Mouse (Mus musculus): Measurements from ENCODE around the gene Rassf7.

Rassf7 gene

DNA sequence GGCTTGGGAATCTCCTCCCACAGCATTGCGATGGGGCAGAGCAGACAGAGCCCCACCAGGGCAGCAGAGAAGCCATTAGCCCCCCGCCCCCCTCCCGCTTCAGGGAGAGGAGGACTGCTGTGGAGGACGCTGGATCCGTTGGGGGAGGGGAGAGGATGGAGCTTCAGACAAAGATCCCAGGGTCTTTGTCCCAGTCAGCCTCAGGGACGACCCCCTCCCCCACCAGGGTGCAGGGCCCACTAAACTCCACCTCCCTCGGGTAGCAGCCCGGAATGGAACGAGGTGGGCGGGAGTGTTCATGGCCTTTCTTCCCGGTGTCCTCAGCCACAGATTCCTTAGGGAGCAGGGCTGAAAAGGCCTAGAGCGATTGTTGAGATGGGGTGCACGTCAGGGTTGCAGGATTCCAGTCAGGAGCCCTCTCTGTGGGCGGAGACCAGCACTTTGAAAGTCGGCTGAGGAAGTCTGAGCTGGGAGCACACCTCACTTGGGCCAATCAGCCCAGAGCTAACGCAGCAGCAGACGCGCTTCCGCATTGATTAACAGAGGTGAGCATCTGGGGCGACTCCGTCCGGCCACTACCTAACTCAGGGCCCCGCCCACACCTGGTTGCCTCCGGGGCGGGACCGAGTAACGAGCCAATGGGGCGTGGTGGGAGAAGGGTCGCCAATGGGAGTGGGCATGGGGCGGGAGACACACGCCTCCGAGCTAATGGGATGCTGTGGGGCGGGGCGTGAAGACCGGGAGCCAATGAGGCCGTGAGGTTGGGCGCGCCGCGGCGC is at the start of gene Rassf7:
Rassf7 (plus strand) TSS at position 760 of the 779 bp plus-strand sequence.
- DNase-seq (ENCODE audit: low read depth, low spot score): peak; percentile 89

DNA sequence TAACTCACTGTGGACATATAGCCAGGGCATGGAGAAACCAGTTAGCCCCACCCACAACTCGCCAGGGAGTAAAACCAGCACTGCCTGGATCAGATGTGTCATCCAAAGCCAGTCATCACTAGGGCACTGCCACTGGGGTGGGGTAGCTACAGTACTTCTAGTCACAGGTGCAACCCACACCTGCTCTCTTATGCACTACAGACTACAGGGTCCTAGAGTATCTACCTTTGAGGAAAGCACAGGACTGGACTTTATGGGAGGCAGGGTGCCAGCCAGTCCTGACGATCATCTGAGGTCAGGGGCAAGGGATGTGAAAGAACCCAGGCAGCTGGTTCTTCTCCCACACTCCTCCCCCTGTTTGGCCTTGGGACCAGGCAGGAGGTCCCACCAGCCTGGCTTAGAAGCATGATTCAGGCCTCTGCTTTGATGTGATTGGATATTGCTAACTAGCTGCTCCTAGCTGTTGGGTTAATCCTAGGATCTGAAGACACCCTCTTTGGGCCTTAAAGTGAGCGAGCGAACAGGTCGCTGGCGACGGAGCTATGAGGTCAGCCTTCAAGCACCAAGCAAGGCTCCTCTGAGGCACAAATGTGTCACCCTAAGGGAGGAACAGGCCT is 47.7 kb upstream of the Rassf7 start:
- DNase-seq (ENCODE audit: low read depth, low spot score): peak; percentile 85

DNA sequence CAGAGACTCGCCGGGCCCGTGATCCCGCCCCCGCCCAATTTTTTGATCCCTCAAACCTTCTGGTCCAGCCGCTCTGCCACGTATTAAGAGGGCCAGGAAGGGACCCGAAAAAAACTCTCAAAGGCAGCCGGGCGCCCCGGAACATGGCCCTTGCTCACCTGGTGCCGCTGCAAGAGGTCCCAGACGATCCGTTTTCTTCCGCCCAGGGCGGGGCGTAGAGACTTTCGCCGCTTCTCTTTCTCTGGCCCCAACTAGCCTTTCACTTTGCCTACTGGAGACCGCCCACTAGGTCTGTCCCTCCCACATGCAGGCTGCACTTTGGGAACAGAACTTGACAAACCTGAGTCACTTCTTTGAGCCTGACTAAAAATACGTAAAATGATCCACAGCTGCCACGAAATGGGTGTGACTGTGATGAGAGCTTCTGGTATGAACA is 47.1 kb upstream of the Rassf7 start:
- peak; percentile 95 for DNase-seq (ENCODE audit: low read depth, low spot score)

DNA sequence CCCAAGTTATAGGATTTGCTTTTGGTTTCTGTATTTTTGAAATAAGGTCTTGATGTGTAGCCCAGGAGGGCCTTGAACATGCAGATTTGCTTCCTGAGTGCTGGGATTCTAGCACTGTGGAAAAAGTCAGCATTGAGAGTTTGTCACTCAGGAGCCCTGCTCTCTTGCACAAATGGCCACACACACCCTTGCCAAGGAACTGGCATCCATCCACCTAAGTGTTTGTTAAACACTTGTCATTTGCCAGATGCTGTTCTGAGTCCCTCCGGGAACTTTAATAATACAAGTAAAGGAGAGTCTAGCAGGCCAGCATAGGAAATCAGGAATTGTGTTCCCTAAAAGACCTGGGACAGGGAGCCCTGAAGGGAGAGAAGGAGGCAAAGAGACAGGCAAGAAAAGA is 46.4 kb upstream of the Rassf7 start:
- peak; percentile 28 for DNase-seq (ENCODE audit: low read depth, low spot score)

DNA sequence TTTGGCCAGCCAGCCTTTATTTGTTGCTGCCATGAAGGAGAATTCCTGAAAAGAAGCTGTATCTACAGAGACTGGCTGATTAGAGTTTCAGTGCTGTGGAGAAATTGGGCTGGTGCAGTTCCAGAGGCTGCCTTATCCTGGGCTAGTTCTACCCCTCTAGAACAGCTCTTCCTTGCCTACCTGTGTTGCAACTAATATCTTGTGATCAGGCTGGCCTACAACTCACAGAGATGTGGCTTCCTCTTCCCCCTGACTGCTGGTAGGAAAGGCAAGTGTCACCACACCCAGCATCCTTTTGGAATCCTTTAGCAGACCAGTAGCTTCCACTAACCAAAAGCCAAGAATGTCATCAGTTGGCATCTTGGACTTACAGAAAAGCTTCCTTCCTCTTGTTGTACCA is 45.8 kb upstream of the Rassf7 start:
- DNase-seq (ENCODE audit: low read depth, low spot score): no peak

DNA sequence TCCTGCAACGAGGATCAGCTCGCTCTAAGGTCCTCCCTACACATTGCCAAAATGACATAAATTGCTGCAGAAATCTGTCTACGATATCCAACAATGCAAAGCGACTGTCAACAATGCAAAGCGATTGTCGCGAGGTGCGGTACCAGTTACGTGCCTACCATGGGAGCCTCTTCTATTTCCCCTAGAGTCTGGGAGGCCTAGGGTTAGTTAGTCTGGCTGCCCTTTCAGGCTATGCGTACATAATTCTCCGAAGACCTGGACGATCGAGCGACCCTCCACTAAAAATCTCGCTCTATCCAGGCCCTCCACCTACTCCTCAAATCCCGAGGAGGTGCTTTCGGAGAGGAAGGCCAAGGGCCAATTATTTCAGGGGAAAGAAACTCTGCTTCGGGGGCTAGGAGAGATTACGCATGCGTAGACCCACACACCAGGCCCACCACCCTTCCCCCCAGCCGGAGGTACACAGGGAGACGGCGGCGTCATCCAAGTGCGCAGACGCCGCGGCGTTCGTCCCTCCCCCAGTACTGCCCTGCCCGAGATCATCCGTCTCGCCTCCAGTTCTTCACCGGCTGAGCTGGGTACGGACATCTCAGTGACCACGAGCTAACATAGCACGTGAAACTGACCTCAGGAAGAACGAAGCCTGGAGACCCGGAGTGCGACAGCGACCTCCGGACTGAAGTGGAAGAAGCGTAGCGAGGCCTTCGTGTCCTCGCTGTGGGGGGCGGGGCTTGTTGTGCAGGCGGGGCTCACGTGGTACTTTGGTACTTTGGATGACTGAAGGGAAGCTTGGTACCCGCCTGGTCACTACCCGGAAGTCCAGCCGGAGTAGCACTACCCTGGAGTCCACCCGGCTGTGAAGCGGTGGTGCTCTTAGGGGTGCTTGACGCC is 43.3 kb upstream of the Rassf7 start, which contains the start of gene Rnh1:
Rnh1 (minus strand) TSS at position 742 of the 891 bp plus-strand sequence.
- DNase-seq (ENCODE audit: low read depth, low spot score): peak; percentile 90

DNA sequence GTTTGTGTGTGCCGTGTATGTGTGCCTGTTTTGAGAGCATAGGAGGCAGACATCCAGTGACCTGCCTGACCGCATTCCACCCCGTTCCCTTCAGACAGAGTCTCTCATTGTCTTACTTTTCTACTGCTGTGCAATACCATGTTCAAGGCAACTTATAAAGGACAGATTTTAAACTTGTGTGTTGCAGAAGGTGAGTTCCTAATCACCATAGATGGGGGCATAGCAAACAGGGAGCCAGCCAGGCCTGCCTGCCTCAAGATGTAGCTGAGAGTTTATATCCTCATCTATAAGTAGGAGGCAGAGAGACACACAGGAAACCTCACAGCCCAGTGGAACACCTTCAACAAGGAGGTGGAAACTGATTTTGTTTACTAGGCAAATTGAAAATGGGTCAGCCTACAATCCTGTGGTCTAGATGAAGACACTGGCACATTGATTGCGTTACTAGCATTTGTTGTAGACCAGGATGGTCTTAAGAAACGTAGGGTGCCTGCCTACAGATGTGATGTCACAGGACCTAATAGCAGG is 42.3 kb upstream of the Rassf7 start:
- no peak for DNase-seq (ENCODE audit: low read depth, low spot score)

DNA sequence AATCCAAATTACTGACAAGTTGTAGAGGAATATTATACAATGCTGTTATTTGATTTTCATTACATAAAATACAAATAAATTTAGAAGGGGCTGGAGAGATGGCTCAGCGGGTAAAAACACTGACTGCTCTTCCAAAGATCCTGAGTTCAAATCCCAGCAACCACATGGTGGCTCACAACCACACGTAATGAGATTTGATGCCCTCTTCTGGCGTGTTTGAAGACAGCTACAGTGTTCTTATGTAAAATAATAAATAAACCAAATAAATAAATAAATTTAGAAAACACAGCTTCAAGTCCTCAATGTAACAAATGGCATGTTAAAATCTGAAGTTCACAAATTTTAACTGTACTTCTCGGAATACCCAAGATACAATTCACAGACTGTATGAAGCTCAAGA is 40.6 kb upstream of the Rassf7 start:
- DNase-seq (ENCODE audit: low read depth, low spot score): peak; percentile 10

DNA sequence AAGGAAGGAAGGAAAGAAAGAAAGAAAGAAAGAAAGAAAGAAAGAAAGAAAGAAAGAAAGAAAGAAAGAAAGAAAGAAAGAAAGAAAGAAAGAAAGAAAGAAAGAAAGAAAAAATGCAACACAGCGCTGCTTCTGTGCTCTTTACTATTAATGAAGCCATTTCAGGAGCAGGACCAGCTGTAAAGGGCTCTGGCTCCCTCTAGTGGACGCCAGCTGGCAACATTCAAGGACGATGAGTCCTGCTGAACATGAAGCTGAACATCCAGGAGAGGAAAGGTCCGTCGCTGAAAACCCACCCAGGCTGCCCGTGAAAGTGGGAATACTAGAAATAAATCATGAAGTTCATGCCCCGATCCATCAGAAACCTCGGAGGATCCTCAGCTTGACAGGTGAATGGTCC is 39.5 kb upstream of the Rassf7 start:
- peak; percentile 93 for DNase-seq (ENCODE audit: low read depth, low spot score)

DNA sequence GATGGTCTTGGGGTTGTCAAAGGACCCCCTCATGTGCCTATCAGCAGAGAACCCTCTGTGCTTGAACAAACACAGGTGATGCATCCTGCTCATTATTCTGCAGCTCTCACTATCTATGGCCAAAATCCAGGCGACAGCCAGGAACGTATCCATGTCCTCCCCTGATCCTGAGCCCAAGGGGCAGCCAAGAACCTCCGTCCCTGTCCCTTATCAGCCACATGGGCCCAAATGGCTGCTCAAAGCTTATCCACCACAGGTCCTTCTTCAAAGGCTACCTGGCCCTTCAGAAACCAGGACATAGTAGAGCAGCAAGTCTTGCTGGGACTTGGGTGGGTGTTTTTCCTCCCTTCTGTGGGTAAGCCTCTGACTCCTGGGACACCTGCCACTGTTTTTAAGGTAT is 27.5 kb upstream of the Rassf7 start:
- DNase-seq (ENCODE audit: low read depth, low spot score): no peak

DNA sequence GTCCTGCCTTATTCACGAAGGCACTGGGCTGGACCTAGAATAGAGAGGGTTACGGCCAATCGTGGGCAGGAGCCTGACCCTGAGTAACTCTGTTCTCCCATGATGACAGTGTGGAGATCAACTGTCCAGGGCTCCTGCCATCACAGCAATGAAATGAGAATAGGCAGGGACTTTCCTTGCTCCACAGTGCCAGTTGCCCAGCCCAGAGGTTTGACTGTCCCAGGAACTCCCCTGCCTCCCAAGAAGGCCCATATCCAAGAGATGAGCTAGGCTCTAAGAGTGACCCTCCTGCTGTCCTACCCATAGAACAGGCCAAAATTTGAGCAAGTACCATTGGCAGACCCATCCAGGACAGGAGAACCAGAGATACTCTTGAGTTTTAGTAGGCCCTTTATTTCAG is 26.9 kb upstream of the Rassf7 start:
- DNase-seq (ENCODE audit: low read depth, low spot score): no peak

DNA sequence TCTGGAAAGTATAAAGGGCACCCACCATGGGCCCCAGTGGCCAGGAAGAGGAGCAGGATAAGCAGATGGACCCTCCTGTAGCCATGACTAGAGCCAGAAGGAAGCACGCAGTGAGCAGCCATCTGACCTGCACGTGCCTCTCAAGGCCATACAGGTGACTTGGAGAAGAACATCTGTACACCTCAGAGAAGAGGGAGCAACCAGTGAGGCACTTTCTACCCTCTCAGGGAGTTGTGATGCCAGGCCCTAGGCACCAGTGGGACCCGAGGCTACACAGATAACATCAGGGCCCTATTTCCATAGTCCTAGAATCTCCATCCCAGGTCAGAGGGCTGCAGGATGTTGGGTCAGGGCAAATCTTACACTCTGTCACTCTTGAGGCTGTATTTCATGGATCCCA is 25.4 kb upstream of the Rassf7 start:
- no peak for DNase-seq (ENCODE audit: low read depth, low spot score)

DNA sequence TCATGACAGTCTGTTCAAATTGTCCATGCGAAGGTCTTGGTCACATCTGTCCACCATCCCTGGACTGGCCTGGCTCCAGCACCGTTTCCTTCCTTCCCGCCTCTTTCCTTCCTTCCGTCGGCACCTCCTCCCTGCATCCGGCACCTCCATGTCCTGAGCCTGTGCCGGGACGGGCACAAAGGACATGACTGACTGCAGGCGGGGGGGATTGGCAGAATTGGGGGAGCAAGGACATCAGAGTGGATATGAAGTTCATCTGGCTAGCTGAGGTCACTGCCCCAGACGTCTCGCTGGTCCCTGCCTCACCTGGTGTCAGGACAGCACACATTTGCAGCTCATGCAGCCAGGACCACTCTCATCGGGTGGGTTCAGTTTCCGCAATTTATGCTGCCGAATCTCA is 24.6 kb upstream of the Rassf7 start:
- no peak for DNase-seq (ENCODE audit: low read depth, low spot score)

DNA sequence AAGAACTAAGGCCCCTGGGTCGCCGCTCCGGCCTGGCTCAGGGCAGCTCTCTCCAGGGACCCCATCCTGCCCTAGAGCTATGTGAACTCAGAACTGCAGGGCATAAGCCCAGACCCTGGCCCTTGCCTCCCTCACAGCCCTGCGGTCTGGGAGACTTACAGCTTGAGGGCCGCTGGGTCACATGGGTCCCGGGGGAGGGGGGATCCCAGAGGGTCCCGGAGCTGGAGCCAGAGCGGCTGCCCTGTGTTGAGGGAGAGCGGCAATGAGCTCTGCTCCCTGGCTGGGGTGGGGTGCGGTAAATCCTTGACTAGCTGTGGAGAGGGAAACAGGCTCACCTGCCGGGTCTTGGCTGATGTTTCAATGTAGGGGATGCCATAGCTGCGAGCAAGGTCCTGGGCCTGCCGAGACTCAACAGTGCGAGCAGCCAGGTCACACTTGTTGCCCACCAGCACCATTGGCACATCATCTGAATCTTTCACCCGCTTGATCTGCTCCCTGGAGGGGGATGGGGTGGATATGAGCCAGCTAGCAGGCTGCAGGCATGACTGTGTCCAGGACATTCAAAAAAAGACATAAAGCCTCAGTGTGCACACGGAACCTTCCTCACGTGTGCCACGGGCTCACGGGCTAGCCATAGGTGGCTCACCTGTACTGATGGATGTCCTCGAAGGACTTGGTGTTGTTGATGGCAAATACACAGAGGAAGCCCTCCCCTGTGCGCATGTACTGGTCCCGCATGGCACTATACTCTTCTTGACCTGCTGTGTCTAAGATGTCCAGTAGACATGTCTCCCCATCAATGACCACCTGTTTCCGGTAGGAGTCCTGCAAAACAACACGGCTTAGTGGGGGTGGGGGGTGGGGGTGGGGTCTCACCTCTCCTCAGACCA is 23.6 kb upstream of the Rassf7 start:
- DNase-seq (ENCODE audit: low read depth, low spot score): no peak

DNA sequence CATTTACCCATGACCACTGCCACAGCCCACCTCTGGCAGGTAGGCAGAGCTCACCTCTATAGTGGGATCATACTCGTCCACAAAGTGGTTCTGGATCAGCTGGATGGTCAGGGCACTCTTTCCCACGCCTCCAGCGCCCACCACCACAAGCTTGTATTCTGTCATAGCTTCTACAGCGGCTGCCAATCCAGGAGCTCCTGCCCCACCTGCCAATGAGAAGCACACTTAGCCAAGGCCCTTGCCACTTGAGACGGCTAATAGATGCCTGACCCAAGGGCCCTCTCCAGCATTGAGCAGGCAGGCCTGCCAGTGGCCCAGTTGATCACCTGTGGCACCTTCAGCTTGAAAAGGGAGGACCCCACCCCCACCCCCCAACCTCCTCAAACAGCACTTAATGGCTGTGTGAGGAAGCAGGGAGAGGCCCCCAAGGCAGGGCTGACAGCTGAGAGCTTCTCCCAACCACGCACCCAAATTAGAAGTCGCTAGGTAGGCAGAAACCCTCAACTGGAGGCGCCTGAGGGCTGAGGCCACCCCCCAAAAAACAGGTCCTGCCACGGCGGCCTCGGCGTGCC is 22.8 kb upstream of the Rassf7 start:
- DNase-seq (ENCODE audit: low read depth, low spot score): no peak

DNA sequence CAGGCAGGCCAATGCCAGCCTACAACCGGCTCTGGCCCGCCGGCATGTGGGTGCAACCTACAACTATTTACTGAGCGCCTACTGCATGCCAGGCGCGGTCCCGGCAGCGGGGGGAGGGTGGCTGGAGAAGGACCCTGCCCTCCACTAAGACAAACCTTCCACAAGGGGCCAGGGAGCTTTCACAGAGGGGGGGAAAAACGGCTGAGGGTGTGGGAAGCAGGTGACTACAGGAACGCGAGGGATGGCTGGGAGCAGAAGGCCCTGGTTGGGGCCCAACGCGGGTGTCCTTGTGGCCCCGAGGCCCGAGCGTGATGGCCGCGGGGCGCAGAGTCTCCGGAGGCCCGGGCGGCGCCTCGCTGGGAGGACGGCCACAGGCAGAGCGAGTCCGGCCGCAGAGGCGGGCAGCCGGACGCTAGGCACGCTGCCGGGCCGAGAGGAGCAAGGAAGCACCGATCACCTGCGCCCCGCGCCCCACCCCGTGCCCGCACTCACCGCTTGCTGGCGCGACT is 22.3 kb upstream of the Rassf7 start:
- DNase-seq (ENCODE audit: low read depth, low spot score): peak; percentile 29

DNA sequence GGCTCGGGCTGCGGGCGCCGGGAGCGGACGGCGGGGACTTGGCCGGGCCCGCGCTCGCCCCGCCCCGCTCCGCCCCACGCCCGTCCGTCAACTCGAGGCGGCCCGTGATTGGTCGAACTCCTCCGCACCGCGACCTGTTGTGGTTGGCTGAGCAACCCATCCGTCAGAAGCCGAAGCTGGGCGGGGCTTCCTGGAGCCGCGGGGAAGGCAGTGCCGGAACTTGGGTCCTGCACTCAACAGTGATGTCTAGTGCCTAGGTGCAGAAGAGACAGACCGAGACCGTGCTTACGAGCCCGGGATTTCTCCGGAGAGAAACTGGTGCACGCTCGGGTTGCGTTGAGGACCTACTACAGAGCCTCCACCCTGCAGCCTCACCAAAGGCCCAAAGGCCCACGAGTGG is 21.7 kb upstream of the Rassf7 start, which contains the start of the genes Hras and Lrrc56:
Hras (minus strand) TSS at position 58 of the 400 bp plus-strand sequence.
Lrrc56 (plus strand) TSS at position 210 of the 400 bp plus-strand sequence.
- peak; percentile 94 for DNase-seq (ENCODE audit: low read depth, low spot score)

DNA sequence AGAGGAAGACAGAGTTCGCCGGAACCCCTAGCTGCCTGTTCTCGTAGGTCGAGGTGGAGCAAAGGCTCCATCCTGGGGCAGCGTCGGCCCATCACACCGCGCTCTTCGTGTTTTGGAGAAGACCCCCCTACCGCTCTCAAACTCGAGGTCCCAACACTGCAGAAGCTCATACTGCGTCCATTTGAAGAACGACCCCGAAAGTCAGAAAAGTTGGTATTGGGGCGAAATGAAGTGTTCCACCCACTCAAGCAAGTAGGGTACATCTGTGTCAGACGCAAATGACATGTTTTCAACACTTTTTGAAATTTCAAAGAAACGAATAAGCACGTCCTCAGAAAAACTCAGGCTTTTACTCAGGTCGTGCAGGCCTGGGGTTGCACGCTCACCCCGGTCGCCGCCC is 21.3 kb upstream of the Rassf7 start:
- no peak for DNase-seq (ENCODE audit: low read depth, low spot score)

DNA sequence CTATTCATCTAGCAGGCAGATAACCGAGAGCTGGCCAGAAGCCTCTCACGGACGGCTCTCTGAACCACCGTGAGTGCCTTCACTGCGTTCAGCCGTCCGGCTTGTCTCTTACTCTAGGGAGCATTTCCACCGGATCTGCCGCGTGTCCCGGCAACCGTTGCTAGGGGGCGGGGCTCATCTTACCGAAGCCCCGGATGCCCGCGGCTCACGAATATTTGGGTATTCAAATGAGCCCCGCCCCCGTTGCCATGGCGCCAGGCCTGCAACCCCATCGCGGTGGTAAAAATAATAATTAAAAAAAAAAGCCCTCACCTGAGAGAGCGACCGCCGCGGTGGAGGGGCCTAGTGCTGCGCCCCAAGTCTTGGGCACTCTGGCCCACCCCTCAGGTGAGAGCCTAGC is 20.8 kb upstream of the Rassf7 start:
- peak; percentile 90 for DNase-seq (ENCODE audit: low read depth, low spot score)

DNA sequence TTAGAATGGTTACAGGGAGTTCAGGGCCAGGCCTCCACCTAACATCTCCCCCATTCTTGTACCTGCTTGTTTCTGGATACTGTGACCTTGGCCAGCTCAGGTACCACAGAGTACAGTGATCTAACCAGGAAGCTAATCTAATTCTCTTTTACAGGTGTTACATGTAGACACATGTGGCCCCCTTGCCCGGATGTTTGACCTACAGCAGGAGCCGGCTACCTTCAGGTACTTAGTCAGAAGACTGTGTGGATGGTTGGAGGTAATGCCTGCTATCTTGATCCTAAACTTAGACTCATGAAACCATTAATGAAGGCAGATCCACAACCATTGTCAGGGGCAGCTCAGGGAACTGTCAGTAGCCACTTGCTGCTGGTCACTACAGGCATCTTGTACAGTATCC is 19.9 kb upstream of the Rassf7 start:
- no peak for DNase-seq (ENCODE audit: low read depth, low spot score)

Data from 3T3-L1 (cell line).